Mouse (Mus musculus): ENCODE measurements at regions not wholly inside any gene's neighbourhood (a gene's known extent, or its start where the extent isn't known, plus 50 kb on each side); places are given as distances from the start of the nearest gene placed in this dataset.

DNA sequence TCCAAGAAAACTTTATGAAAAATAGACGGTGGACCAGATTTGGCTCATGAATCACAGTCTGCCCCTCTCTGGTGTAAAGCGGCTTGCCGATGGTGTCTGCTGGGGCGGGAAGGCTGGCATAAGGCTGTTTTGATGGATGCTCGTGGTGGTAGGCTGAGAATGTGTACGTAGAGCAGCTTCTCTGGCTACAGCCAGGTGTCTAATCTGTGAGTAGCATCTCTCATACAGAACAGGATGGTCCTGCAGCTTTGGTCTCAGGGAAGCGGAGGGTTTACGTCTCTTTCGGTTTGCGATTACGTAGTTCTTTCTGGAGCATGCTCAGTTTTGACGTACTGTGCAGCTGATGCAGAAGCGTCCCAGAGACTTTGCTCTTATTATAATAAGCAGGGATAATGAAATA lies 222.9 kb downstream of the Ppp4r2 start:
- no peak for TF ChIP-seq POLR2A (IDR thresholded peaks at IDR 0.05; ENCODE audit: borderline replicate concordance, extremely low read depth, insufficient read depth, insufficient read length, poor library complexity, severe bottlenecking)
- TF ChIP-seq CTCF (IDR thresholded peaks at IDR 0.05; ENCODE audit: borderline replicate concordance, extremely low read depth, insufficient read depth, insufficient read length) = no peak
- DNase-seq (ENCODE audit: low read depth) = no peak

GRCm38 (mm10) chr6:101059058-101059457 lies 225.6 kb downstream of the Ppp4r2 start:
- TF ChIP-seq CTCF (IDR thresholded peaks at IDR 0.05; ENCODE audit: borderline replicate concordance, extremely low read depth, insufficient read depth, insufficient read length) (no peak), POLR2A (IDR thresholded peaks at IDR 0.05; ENCODE audit: borderline replicate concordance, extremely low read depth, insufficient read depth, insufficient read length, poor library complexity, severe bottlenecking) (no peak)
- peak; percentile 55 for DNase-seq (ENCODE audit: low read depth)

GRCm38 (mm10) chr6:101062186-101062585 lies 228.8 kb downstream of the Ppp4r2 start:
- TF ChIP-seq CTCF (IDR thresholded peaks at IDR 0.05; ENCODE audit: borderline replicate concordance, extremely low read depth, insufficient read depth, insufficient read length) (no peak), POLR2A (IDR thresholded peaks at IDR 0.05; ENCODE audit: borderline replicate concordance, extremely low read depth, insufficient read depth, insufficient read length, poor library complexity, severe bottlenecking) (no peak)
- no peak for DNase-seq (ENCODE audit: low read depth)

DNA sequence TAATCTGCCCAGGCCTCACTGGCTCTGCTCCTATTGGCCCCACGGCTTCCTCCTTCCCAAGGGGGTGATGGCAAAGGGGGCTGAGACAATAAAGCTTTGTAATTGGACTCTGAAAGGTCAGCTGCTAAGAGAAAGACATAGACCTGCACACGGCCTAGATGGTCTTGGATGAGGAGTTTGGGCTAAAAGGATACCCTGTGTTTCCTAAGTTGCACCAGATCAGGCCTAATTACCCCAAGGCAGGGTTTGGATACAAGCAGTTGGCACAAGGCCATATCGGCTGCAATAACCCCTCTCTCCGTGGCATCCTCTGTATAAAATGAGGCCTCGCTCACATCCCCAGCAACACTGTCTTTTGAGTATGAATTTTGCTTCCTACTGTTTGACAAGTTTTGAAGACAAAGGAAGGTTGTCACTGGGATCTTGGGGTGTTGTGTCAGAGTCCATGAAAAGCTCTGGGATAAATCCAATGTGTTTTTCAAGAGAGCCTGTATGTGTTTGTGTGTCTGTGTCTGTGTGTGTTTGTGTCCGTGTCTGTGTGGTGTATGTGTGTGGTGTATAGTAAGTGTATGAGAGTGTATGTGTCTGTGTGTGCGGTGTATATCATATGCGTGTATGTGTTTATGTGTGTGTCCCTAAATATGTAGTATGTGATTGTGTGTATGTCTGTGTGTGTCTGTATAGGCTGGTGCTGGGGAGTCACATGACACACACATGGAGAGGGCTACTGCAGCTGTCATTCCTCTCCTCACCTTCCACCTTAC lies 242.5 kb downstream of the Ppp4r2 start:
- TF ChIP-seq CTCF (IDR thresholded peaks at IDR 0.05; ENCODE audit: borderline replicate concordance, extremely low read depth, insufficient read depth, insufficient read length) (no peak), POLR2A (IDR thresholded peaks at IDR 0.05; ENCODE audit: borderline replicate concordance, extremely low read depth, insufficient read depth, insufficient read length, poor library complexity, severe bottlenecking) (no peak)
- peak; percentile 35 for DNase-seq (ENCODE audit: low read depth)

DNA sequence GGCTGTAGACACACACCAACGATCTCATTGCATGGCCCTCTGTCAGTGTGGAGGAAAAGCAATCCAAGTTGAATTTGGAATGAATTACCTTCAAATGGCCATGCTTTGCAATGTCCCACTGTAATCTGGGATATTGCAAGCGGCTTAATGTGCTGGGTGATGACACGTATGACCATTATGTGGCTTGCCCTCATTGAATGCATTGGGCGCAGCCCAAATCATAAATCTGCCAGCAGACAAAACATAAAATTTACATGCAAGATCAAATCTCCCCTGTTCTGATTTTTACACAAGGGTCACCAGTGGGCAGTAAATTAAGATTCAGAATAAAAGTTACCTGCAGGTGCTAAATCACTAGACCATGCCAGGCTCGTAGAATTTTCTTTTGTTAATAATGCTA lies 244.9 kb downstream of the Ppp4r2 start:
- no peak for DNase-seq (ENCODE audit: low read depth)
- TF ChIP-seq POLR2A (IDR thresholded peaks at IDR 0.05; ENCODE audit: borderline replicate concordance, extremely low read depth, insufficient read depth, insufficient read length, poor library complexity, severe bottlenecking) = no peak
- no peak for TF ChIP-seq CTCF (IDR thresholded peaks at IDR 0.05; ENCODE audit: borderline replicate concordance, extremely low read depth, insufficient read depth, insufficient read length)

- TF ChIP-seq POLR2A (IDR thresholded peaks at IDR 0.05; ENCODE audit: borderline replicate concordance, extremely low read depth, insufficient read depth, insufficient read length, poor library complexity, severe bottlenecking) = no peak
- TF ChIP-seq CTCF (IDR thresholded peaks at IDR 0.05; ENCODE audit: borderline replicate concordance, extremely low read depth, insufficient read depth, insufficient read length) = no peak
- peak; percentile 26 for DNase-seq (ENCODE audit: low read depth)
Measured at GRCm38 (mm10) chr6:101083676-101084075, 250.3 kb downstream of the Ppp4r2 start.

DNA sequence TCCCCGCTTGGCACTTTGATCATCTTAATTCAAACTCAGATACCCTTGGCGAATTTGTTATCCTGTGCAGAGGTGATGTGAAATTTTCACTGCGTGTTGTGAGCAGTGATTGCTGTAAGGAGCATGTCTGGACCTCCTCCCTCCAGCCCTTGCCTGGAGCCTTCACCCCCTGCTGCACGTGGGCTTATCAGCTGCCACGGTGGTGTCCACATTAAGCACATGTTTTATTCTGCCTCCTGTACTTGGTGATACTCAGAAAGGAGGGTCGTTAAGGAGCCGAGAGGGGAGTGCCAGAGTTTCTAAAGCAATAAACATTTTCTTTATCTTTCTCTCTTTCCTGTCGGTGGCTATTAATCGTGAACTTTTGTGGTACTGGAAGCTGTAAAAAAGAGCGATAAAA lies 258.8 kb downstream of the Ppp4r2 start:
- peak; percentile 57 for DNase-seq (ENCODE audit: low read depth)
- TF ChIP-seq POLR2A (IDR thresholded peaks at IDR 0.05; ENCODE audit: borderline replicate concordance, extremely low read depth, insufficient read depth, insufficient read length, poor library complexity, severe bottlenecking) (no peak), CTCF (IDR thresholded peaks at IDR 0.05; ENCODE audit: borderline replicate concordance, extremely low read depth, insufficient read depth, insufficient read length) (no peak)

Measured in brain, embryonic 14.5 days (tissue).